Mouse (Mus musculus): Measurements from ENCODE around the gene Fgfr2.

Gene Fgfr2

GRCm38 (mm10) chr7:131609677-131610076, 1513.5 kb downstream of the Fgfr2 start:
- no peak for DNase-seq

DNA sequence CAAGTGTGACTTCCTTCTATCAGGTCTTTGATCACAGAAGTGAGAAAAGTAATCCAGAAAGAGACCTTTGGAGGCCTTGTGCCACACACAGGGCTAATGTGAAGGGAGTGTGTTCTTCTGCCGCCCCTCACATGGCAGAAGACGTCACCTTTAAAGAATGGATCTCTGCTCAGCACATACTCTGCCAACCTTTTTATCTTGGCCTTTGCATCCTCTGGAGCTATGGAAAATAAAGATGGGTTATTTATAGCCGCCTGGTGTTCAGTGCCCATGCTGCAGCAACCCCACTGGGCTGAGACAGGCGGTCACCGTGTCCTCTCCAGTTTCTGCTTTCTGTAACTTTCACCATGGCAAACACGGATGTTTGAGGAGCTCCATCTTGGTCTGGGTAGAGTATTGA, 1515.1 kb downstream of the Fgfr2 start:
- no peak for DNase-seq

DNA sequence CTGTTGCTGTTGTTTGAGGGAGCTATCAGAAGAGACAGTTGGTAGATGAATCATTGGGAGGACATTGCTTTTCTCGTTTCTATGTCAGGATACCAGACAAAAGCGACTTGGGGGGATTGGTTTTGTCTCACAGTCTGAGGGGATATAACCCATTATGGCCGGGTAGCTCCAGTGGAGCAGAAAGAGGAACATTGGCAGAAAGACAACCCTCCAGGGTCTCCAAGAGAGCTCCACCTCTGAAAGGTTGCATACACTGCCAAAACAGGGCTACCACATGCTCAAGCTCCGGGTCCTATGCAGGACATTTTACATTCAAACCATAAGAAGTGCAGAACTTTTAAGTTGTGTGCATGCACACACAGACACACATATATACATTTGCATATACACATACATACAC, 1517.7 kb downstream of the Fgfr2 start:
- no peak for DNase-seq

DNA sequence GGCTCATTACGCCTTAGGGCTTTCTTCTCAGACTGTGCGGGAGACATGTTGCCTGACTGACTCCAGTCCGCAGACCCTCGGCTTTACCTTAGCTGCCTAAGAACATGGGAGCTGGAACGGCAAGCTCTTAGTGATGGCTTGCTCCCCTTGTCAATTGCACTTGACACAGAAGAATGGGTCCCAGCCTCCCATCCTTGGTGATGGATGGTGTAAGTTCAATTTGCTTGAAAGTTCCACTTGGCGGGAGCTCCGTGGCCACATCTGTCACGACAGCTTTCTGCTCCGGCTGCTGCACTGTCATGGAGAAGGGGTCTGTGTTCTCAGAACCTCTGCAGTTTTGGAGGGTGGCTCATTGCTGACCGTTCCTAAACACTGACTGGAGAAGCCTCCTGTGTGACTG, 1518.2 kb downstream of the Fgfr2 start:
- no peak for DNase-seq

GRCm38 (mm10) chr7:131603186-131603585, 1520.0 kb downstream of the Fgfr2 start:
- DNase-seq = no peak

- no peak for DNase-seq
These were observed 1521.0 kb downstream of the Fgfr2 start for GRCm38 (mm10) chr7:131602106-131602505.

DNA sequence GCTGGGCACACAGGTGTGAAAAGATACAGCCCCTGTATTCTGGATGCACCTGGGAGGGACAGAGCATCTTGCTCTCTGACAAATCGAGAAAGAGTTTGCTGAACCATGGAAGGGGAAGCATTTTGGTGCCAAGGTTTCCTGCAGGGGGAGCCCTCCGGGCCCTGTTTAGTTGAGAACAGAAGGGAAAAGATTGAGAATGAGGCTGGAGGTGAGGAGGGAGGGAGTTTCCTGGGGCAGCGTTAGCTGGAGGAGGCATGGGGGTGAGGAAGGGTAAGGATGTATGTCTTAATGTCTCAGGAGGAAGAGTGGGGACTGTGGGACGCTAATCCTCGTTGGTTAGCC, 1524.7 kb downstream of the Fgfr2 start:
- no peak for DNase-seq

DNA sequence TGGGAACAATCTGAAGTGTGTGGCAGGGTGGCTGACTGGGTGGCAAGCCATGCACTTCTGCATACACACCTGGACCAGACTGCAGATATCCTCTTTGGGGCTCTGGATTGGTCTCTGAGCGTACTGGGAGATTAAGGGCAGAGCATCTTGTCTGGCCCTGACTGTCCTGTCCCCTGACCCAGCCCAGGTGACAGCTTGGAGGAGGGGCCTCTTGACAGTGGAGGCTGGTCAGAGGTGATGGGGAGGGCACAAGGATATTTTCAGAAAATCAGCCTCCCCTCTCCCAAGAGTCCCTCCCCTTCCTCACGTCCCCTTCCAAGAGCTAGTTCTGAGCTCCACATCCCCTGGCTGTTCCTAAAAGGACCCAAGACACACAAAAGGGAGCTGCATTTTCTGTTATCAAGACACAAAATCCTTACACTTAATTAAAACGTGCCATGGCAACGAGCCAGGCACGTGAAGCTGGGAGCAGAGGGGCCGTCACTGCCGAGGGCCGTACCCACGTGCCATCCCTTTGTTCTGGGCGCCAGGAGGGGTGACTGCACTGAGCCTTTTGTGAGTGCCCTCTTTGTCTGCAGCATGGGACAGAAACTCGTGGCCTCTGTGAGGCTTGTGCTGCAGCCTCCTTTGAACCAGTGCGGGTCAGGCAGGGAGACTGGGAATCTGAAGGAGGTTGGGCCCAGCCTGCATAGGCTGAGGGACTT, 1525.2 kb downstream of the Fgfr2 start:
- no peak for DNase-seq

DNA sequence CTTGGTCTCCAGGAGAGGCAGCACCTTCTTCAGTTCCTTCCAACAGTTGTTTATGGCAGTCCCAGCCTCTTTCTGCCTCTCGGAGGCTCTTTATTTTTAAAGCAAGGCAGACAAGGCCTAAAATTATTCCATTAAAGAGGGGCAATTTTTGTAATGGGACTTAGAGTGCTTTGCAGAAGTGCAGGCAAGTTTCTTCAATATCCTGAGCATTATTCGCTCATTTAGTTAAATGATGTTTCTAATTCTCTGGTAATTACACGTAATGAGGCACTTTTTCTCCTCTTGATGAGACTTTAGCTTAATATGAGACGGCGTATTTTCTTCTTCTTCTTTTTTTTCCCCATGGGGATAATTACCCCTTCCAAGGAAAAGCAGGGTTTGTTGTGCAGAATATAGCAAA, 1537.6 kb downstream of the Fgfr2 start:
- no peak for DNase-seq

DNA sequence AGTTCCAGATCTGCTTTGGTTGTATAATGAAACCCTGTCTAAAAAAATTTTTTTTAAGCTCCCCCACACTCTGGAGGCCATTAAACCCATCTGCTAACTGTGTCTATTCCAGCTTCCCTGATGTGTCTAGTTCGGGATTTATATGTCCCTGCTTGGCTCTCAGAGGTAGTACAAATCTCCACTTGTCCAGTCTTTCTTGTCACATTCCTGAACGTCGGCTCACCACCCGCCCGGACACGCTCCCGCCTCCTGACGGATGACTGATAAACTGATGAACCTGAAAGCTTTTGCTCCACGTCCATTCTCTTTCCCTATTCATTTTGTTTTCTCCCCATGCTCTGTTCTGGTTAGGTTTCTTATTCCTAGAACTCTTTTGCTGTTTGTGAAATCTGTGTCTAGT, 1541.0 kb downstream of the Fgfr2 start:
- DNase-seq = no peak

DNA sequence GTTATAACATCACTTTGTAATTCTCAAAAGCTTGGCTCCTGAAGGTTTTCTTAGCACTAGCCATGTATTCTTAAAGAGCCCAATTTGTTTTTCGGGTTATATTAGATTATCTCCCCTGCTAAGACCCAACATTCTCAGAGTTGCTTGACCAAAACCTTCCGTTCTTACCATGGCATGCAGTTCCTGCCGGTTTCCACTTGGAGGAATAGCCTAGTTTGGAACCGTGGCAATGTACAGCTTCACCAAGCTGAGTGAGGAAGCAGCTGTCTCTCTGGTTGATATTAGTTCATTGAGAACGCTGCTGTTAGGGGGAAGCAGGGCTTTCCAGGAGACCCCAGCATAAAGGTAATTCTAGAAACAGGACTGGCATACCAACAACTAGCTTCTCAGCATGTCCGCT, 1547.9 kb downstream of the Fgfr2 start:
- DNase-seq = no peak

DNA sequence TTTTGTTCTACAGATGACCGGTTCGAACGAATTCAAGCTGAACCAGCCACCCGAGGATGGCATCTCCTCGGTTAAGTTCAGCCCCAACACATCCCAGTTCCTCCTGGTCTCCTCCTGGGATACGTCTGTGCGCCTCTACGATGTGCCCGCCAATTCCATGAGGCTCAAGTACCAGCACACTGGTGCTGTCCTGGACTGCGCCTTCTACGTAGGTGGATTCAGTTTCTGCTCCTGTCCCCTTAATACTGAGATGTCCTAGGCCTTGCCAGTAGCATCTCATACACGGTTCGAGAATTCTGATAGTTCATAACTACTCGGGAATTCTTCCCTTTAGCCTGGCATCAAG, 1562.5 kb downstream of the Fgfr2 start:
- DNase-seq = no peak

DNA sequence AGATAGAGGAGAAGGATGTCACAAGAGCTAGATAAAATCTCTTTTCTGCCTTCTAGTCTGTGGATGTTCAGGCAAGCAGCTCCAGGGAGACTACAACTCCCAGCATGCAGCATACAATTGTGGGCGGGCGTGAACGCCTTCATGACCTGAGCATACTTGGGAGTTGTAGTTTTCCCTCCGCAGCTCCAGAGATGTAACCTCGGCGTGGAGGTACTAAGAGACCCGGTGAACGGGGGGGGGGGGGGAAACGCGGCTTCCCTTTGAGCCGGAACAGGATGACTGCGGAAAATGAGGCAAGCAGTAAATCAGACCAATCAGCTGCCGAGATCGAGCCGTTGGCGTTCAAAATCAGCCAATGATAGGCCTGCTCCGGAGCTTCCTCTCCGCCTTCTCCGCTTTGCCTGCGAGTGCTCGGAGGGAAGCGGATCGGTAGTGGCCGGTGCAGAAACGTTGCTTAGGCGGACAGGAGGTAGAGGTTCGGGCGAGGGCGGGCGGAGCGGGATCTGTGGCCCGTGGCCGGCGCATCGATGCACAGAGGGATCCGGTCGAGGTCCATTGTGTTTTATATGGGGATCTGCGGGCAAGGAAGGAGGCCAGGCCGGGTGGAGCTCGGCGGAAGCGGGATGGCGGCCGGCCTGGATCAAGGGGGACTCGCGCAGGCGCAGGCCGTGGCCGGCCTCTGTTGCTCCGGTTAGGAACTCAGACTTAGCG, 1563.0 kb downstream of the Fgfr2 start, which contains the start of gene Bub3:
Gene Bub3 (plus strand): TSS at position 237 of the 711 bp plus-strand sequence.
- DNase-seq = peak; percentile 96

DNA sequence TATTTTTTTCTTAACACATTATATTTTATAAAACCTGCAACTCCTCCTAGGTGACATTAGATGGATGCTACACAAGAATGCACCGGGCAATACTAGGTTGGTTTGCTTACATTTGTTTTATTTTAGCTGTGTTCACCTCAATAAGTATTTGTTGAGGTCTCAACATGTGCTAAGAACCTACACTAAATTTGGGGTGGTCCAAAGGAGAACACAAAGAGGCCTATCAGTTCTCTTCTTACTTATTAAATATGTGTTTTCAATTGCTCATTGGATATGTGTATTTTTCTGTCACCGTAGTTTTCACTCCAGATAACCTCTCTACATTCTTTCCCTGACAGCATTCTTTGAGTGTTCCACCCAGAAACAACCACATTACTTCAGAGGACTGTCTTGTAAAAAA, 1565.4 kb downstream of the Fgfr2 start:
- no peak for DNase-seq

DNA sequence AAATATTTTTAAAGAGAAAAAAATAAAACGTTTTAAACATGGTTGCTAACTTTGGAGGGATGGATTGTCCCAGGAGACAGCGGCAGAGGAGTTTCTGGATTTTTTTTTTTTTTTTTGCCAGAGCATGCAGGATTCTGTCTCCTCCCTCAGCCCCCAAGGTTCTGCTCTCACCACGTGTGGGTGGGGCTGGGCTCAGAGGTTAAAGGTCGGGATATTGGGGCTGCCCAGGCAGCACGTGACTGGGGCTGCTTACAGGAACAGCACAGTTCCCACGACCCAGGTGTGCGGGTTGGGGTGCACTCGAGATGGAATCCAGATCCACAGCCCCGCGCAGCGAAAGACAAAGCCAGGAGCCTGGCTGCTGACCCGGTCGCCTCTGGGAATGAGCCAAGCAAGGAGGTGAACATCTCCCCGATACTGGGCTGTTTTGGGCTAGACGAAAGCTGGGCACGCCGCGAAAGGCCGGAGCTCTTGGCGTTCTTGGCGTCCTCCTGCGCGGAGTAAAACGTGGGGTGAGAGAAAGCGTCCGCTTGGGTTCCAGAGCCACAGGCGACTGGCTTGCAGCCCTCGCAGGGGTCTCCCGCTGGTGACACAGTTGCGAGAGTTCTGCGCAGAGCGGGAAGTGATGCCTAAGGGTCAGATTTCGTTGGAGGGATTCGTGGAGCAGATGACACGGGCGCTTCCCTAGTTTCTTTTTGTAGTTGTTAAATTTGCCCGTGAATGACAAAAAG, 1566.4 kb downstream of the Fgfr2 start:
- DNase-seq = no peak

- DNase-seq = no peak
These were observed 1567.0 kb downstream of the Fgfr2 start for GRCm38 (mm10) chr7:131556116-131556515.

DNA sequence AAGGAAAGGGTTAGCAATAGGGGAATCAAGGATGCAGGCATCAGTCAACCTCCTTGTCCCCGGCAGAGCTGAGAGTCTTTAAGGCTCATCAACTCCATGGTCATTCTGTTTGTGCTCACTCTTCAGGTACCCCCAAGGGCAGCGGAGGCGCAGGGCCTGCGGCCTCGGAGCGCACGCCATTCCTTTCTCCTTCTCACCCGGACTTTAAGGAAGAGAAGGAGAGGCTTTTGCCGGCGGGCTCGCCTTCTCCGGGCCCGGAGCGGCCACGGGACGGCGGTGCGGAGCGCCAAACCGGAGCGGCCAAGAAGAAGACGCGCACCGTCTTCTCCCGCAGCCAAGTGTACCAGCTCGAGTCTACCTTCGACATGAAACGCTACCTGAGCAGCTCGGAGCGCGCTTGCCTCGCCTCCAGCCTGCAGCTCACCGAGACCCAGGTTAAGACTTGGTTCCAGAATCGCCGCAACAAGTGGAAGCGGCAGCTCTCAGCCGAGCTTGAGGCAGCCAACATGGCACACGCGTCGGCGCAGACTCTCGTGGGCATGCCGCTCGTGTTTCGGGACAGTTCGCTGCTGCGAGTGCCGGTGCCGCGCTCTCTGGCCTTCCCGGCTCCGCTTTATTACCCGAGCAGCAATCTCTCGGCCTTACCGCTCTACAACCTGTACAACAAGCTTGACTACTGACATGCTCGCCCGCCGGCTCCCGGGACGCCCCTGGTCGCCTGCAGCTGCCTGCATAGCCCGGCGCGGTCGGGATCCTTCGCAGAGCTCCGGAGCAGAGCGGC, 1567.7 kb downstream of the Fgfr2 start:
- DNase-seq = no peak

DNA sequence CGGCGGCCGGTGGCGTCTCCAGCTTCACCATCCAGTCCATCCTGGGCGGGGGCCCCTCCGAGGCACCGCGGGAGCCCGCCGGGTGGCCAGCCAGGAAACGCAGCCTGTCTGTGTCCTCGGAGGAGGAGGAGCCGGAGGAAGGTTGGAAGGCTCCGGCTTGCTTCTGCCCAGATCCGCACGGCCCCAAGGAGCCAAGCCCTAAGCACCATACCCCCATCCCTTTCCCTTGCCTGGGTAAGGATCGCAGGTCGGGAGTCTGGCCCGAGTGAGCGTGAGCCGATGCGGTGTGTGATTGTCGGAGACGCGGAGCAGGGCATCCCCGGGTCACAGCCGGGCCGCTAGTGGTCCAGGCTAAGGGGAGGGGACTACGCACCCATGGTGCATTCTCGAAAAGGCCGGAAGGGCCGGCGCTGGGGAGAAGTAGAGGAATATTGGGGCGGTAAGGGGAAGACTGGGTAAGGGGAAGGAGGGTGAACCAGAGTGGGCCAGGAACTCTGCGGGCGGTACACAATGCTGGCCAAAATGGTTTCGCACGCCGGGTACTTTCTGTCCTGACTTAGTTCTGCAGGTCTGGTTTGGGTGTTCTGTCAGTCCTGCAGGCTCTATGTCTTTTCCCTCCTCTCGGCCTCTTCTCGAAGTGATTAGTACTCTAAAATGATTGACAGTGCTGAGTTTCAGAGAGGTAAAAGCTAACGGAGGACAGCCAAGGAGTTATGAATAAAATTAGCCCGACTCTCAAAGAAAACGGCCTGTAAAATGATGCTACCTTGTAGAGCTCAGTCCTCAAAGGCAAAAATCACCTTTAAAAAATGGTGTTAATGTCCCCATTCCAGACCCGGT, 1568.6 kb downstream of the Fgfr2 start:
- no peak for DNase-seq

DNA sequence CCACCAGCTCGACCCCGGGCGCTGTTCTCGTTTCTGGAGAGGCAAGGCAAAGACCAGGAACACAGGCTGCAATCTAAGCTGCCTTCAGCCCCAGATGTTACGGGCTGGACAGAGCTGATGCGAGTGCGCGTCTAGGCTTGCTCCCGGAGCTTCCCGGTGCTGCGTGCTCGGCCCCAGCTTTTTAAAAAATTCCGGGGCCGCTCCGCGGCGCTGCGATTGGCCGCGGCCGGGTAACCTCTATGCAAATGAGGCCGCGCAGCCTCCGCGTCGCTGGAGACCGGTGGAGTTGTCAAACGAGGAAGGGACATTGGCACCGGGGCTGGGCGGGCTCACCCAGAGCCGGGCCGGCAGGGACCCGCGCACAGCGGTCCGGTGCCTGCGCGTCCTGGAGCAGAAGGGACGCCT, 1569.4 kb downstream of the Fgfr2 start:
- no peak for DNase-seq

GRCm38 (mm10) chr7:131552781-131553180, 1570.4 kb downstream of the Fgfr2 start:
- no peak for DNase-seq

- DNase-seq = no peak
These were observed 1571.0 kb downstream of the Fgfr2 start for GRCm38 (mm10) chr7:131551931-131552741.

DNA sequence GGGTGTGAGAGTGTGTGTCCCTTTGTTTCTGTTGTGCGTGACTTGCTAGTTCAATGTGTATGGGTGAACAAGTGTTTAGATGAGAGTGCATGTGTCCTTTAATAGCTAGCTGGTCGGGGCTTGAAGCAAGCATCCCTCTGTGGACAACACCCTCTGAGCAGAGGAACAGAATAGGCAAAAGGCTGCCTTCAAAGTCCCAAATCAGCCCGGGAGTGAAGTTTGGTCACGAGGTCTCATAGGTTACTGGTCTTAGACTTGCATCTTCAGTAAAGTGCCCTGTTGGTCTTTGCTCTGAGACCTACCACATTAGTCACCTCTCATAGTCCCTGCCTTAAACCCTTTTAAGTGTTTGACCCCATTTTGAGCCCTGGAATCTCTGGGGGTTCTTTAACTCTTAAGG, 1571.7 kb downstream of the Fgfr2 start:
- DNase-seq = no peak

All from cerebellum, adult 9-10 months (tissue).